Comparison of ENCODE assay signal across 1 mouse cellular context in the genomic region with DNA sequence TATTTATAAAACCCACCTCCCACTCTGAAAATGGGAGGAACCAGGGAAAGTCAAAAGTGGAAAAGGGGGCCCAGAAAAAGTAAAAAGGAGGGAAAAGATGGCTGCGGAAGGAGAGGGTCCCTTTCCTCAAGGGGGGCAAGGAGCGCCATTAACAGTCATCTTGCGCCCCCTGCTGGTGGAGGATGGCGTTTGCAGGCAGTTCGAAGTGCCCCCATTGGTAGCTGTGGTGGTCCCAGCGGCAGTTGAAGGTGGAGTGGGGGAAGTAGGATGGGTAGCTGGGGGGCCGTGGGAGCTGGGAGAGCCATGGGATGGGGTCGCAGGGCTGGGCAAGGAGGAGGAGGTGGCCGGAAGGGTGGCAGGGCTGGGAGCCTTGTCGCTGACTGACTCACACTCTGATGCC.
TF ChIP-seq lines count a peak whose summit lies in the region.

No protein-coding gene starts in this region.

TF ChIP-seq in CH12.LX, 34 proteins besides CTCF, POLR2A, EP300 and RAD21 (continued from another document):
- TF ChIP-seq MAX (IDR thresholded peaks at IDR 0.05; ENCODE audit: low read length) (no peak), PAX5 (IDR thresholded peaks at IDR 0.05; ENCODE audit: low read length) (no peak), RCOR1 (conservative IDR thresholded peaks at IDR 0.05; ENCODE audit: low read depth, low read length) (no peak), CHD1 (IDR thresholded peaks at IDR 0.05; ENCODE audit: low read depth, low read length) (no peak), POLR2AphosphoS2 (IDR thresholded peaks at IDR 0.05; ENCODE audit: low read depth, low read length) (0 out of 2 replicates have a peak, but pooled peaks have one; percentile 55), UBTF (IDR thresholded peaks at IDR 0.05; ENCODE audit: low read depth, low read length) (no peak), ZMIZ1 (IDR thresholded peaks at IDR 0.05; ENCODE audit: low read depth, low read length) (no peak), BHLHE40 (IDR thresholded peaks at IDR 0.05; ENCODE audit: low read depth, low read length) (no peak), TBP (conservative IDR thresholded peaks at IDR 0.05; ENCODE audit: low read depth, low read length) (no peak), NELFE (IDR thresholded peaks at IDR 0.05; ENCODE audit: low read depth, low read length) (no peak), IRF4 (IDR thresholded peaks at IDR 0.05; ENCODE audit: low read depth, low read length) (0 out of 2 replicates have a peak, but pooled peaks have one; percentile 19), TCF12 (IDR thresholded peaks at IDR 0.05; ENCODE audit: low read depth, low read length) (no peak), ZKSCAN1 (IDR thresholded peaks at IDR 0.05; ENCODE audit: borderline replicate concordance, low read depth, low read length) (no peak), NRF1 (IDR thresholded peaks at IDR 0.05; ENCODE audit: low read depth, low read length) (no peak), MEF2A (IDR thresholded peaks at IDR 0.05; ENCODE audit: borderline replicate concordance, low read depth, low read length) (no peak), MAFK (IDR thresholded peaks at IDR 0.05; ENCODE audit: insufficient replicate concordance, low read length) (no peak), ZNF384 (IDR thresholded peaks at IDR 0.05; ENCODE audit: low read depth, low read length) (no peak), ZC3H11A (IDR thresholded peaks at IDR 0.05; ENCODE audit: low read depth, low read length) (peak; percentile 76), ETS1 (conservative IDR thresholded peaks at IDR 0.05; ENCODE audit: low read depth, low read length) (no peak), JUND (conservative IDR thresholded peaks at IDR 0.05; ENCODE audit: low read depth, low read length) (no peak), KAT2A (IDR thresholded peaks at IDR 0.05; ENCODE audit: insufficient replicate concordance, low read length) (no peak), MAZ (IDR thresholded peaks at IDR 0.05; ENCODE audit: low read depth, low read length) (peak; percentile 86), MYC (IDR thresholded peaks at IDR 0.05; ENCODE audit: low read depth, low read length) (no peak), ELF1 (IDR thresholded peaks at IDR 0.05; ENCODE audit: low read depth, low read length) (no peak), JUN (IDR thresholded peaks at IDR 0.05; ENCODE audit: insufficient read depth, low read depth, low read length) (no peak)
